Mouse (Mus musculus): ENCODE measurements around the gene Cox7b. TPM values are rescaled to one million over a fixed set of nuclear protein-coding genes. Genes with fewer than 3 reads are reported as not detected.
A peak's percentile ranks its signal among the peaks of the same experiment; 100 is the strongest.

The Cox7b gene
- polyA plus RNA-seq, 1 experiment from 2014 or later = 425 TPM

DNA sequence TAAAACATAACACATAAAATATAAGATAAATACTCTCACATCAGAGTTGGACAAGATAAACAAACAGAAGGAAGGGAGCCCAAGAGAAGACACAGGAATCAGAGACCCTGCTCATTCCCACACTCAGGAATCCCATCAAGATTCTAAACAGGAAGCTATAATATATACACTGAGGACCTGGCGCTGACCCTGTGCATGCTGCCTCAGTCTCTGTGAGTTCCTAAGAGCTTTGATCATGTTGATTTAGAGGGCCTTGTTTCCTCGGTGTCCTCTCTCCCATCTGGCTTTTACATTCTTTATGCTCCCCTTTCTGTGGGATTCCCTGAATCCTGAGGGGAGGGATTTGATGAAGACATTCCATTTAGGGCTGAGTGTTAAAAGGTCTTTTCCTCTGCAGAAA lies 30.0 kb downstream of the Cox7b start:
- Histone ChIP-seq H3K27ac (ENCODE audit: low read depth, low read length) (no peak overlapping the region), H3K4me1 (ENCODE audit: control insufficient read depth, insufficient read depth, low read length) (peaks cover 9% of the 10 kb centered on the region; the same call in 1 of the 2 replicates), H3K9me3 (ENCODE audit: control insufficient read depth, low read length) (no peaks in the 10 kb centered on the region), H3K4me3 (ENCODE audit: low read length) (no peak overlapping the region), H3K36me3 (ENCODE audit: control insufficient read depth, insufficient read depth, low read length) (no peaks in the 10 kb centered on the region), H3K27me3 (ENCODE audit: control insufficient read depth, insufficient read depth, low read length) (no peaks in the 10 kb centered on the region), H3K9ac (ENCODE audit: low read depth, low read length) (no peak overlapping the region), H3K4me2 (replicated peaks; ENCODE audit: low read depth, low read length) (no peak overlapping the region)
- WGBS = 25% methylated on average over 2 of the region's 2 CpGs
- peak; percentile 70 for ATAC-seq (ENCODE audit: low FRiP score, low TSS enrichment)

DNA sequence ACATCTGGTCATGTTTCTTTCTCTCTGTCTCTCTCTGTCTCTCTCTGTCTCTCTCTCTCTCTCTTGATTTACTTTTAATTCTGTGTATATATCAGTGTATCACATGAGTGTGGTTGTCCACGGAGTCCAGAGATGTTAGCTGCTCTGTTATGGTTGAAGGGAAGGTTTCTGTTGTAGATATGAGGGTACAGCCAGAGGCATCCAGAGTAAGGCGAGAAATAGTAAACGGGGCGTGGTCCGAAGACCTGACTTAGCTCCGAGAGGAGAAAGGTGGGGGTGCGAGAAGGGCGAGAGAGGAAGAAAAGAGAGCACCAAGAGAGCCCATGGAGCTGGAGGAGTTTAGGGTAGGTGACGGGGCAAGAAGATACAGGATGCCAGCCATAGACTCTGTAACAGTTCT lies 30.4 kb downstream of the Cox7b start:
- H3K27ac ChIP-seq (ENCODE audit: low read depth, low read length) = 0 out of 2 replicates have a peak overlapping the region, but pooled peaks have one; percentile 30
- no peaks in the 10 kb centered on the region for H3K9me3 ChIP-seq (ENCODE audit: control insufficient read depth, low read length)
- peak overlapping the region; percentile 10; the same call in 1 of the 2 replicates for H3K4me2 ChIP-seq (replicated peaks; ENCODE audit: low read depth, low read length)
- no peak; the same call in 1 of the 2 replicates for ATAC-seq (ENCODE audit: low FRiP score, low TSS enrichment)
- H3K4me3 ChIP-seq (ENCODE audit: low read length) = no peak overlapping the region
- peaks cover 9% of the 10 kb centered on the region; the same call in 1 of the 2 replicates for H3K4me1 ChIP-seq (ENCODE audit: control insufficient read depth, insufficient read depth, low read length)
- no peaks in the 10 kb centered on the region for H3K27me3 ChIP-seq (ENCODE audit: control insufficient read depth, insufficient read depth, low read length)
- no peaks in the 10 kb centered on the region for H3K36me3 ChIP-seq (ENCODE audit: control insufficient read depth, insufficient read depth, low read length)
- no peak overlapping the region for H3K9ac ChIP-seq (ENCODE audit: low read depth, low read length)
- WGBS = 63% methylated on average over 9 of the region's 9 CpGs

DNA sequence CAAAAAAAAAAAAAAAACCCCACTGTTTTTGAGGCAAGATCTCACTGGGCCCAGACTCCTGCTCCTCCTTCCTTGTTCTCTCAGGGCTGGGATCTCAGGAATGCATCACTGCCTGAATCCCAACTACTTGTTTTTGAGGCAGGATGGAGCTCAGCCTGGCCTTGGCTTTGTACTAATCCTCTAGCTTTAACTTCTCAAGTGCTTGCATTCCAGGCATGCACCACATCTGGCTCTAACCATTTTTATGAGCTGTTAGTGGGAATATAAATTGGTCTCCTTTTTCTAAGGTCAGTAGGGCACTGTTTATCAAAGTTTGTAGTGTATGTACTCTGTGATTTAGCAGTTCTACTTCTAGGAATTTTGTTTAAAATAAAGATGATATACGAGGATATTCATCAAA lies 32.7 kb downstream of the Cox7b start:
- no peak overlapping the region for H3K27ac ChIP-seq (ENCODE audit: low read depth, low read length)
- 53% methylated on average over 1 of the region's 1 CpGs for WGBS

More for the DNA sequence above, 32.7 kb downstream of the Cox7b start:
- Histone ChIP-seq H3K27me3 (ENCODE audit: control insufficient read depth, insufficient read depth, low read length) (no peaks in the 10 kb centered on the region), H3K36me3 (ENCODE audit: control insufficient read depth, insufficient read depth, low read length) (no peaks in the 10 kb centered on the region), H3K9me3 (ENCODE audit: control insufficient read depth, low read length) (no peaks in the 10 kb centered on the region), H3K4me3 (ENCODE audit: low read length) (no peak overlapping the region), H3K4me2 (replicated peaks; ENCODE audit: low read depth, low read length) (no peak overlapping the region), H3K4me1 (ENCODE audit: control insufficient read depth, insufficient read depth, low read length) (peaks cover 9% of the 10 kb centered on the region; the same call in 1 of the 2 replicates), H3K9ac (ENCODE audit: low read depth, low read length) (no peak overlapping the region)
- peak; percentile 45 for ATAC-seq (ENCODE audit: low FRiP score, low TSS enrichment)

Other genes starting within 250 kb of the Cox7b start
- gene Atrx, start 86.3 kb upstream of the Cox7b start, polyA plus RNA-seq (2014; fragmentation: Nextera tagmentation; extraction: Ambion mirVana) = 156 and 223 TPM in 2 replicates
- 52.9 and 73.0 TPM in 2 replicates for gene Magt1, start 3.8 kb upstream of the Cox7b start, polyA plus RNA-seq (2014; fragmentation: Nextera tagmentation; extraction: Ambion mirVana)
- 15.8 and 37.8 TPM in 2 replicates for gene Atp7a, start 11.6 kb downstream of the Cox7b start, polyA plus RNA-seq (2014; fragmentation: Nextera tagmentation; extraction: Ambion mirVana)
- 0.31 and 0.47 TPM in 2 replicates for gene Tlr13, start 127.5 kb downstream of the Cox7b start, polyA plus RNA-seq (2014; fragmentation: Nextera tagmentation; extraction: Ambion mirVana)
- gene Pgk1, start 171.4 kb downstream of the Cox7b start, polyA plus RNA-seq (2014; fragmentation: Nextera tagmentation; extraction: Ambion mirVana) = 356 and 361 TPM in 2 replicates
- gene Taf9b, start 205.5 kb downstream of the Cox7b start, polyA plus RNA-seq (2014; fragmentation: Nextera tagmentation; extraction: Ambion mirVana) = 11.9 and 12.1 TPM in 2 replicates
- gene Fnd3c2, start 239.7 kb downstream of the Cox7b start, polyA plus RNA-seq (2014; fragmentation: Nextera tagmentation; extraction: Ambion mirVana) = not detected in 2 replicates

Measured in kidney, embryonic 14.5 days (tissue).